Mouse (Mus musculus): ENCODE results near the gene Defb35. TPM values are rescaled to one million over a fixed set of nuclear protein-coding genes. Genes with fewer than 3 reads are reported as not detected.
"Not testable (repeated sequence)": the region's sequence is repeated elsewhere in the genome, so short reads cannot be mapped to it uniquely, and the experiment has no call there.

The Defb35 gene
- not detected in 2 replicates for polyA plus RNA-seq (2014; fragmentation: Nextera tagmentation; extraction: Ambion mirVana)

- H3K27me3 ChIP-seq (ENCODE audit: control insufficient read depth, insufficient read depth, low read length); H3K27ac ChIP-seq (ENCODE audit: low read depth, low read length); H3K4me3 ChIP-seq (ENCODE audit: low read depth, low read length); H3K4me2 ChIP-seq (ENCODE audit: low read depth, low read length); H3K9me3 ChIP-seq (ENCODE audit: control insufficient read depth, low read length); ATAC-seq (ENCODE audit: low read depth); H3K9ac ChIP-seq (replicated peaks; ENCODE audit: low read depth, low read length); H3K36me3 ChIP-seq (ENCODE audit: control insufficient read depth, insufficient read depth, low read length); H3K4me1 ChIP-seq (ENCODE audit: control insufficient read depth, insufficient read depth, low read length): not testable (repeated sequence)
- WGBS = 93% methylated on average over 4 of the region's 4 CpGs
Observed at GRCm38 (mm10) chr8:21938052-21938451, at the start of gene Defb35. Gene Defb35, plus strand, starts transcription at chr8:21938352.

GRCm38 (mm10) chr8:21906290-21906689 lies 31.9 kb upstream of the Defb35 start, which contains the start of gene Defb11:
Gene Defb11, minus strand, starts transcription at chr8:21906412.
- ATAC-seq (ENCODE audit: low read depth); H3K9ac ChIP-seq (replicated peaks; ENCODE audit: low read depth, low read length); H3K36me3 ChIP-seq (ENCODE audit: control insufficient read depth, insufficient read depth, low read length); H3K4me2 ChIP-seq (ENCODE audit: low read depth, low read length); H3K27me3 ChIP-seq (ENCODE audit: control insufficient read depth, insufficient read depth, low read length); H3K9me3 ChIP-seq (ENCODE audit: control insufficient read depth, low read length); H3K27ac ChIP-seq (ENCODE audit: low read depth, low read length); H3K4me1 ChIP-seq (ENCODE audit: control insufficient read depth, insufficient read depth, low read length); H3K4me3 ChIP-seq (ENCODE audit: low read depth, low read length): not testable (repeated sequence)

GRCm38 (mm10) chr8:21911931-21912330 lies 26.2 kb upstream of the Defb35 start:
- H3K27ac ChIP-seq (ENCODE audit: low read depth, low read length) = no peak overlapping the region
- no peak overlapping the region for H3K9ac ChIP-seq (replicated peaks; ENCODE audit: low read depth, low read length)
- WGBS = 10% methylated on average over 1 of the region's 1 CpGs
- no peaks in the 10 kb centered on the region for H3K4me1 ChIP-seq (ENCODE audit: control insufficient read depth, insufficient read depth, low read length)
- H3K4me3 ChIP-seq (ENCODE audit: low read depth, low read length) = no peak overlapping the region
- no peaks in the 10 kb centered on the region for H3K36me3 ChIP-seq (ENCODE audit: control insufficient read depth, insufficient read depth, low read length)
- H3K27me3 ChIP-seq (ENCODE audit: control insufficient read depth, insufficient read depth, low read length) = no peaks in the 10 kb centered on the region
- H3K4me2 ChIP-seq (ENCODE audit: low read depth, low read length) = no peak overlapping the region
- ATAC-seq (ENCODE audit: low read depth) = no peak
- H3K9me3 ChIP-seq (ENCODE audit: control insufficient read depth, low read length) = no peaks in the 10 kb centered on the region; the same call in 1 of the 2 replicates

GRCm38 (mm10) chr8:21912554-21912953 lies 25.6 kb upstream of the Defb35 start:
- H3K4me3 ChIP-seq (ENCODE audit: low read depth, low read length) = no peak overlapping the region
- WGBS = 13% methylated on average over 2 of the region's 2 CpGs

GRCm38 (mm10) chr8:21915625-21916024 lies 22.5 kb upstream of the Defb35 start:
- ATAC-seq (ENCODE audit: low read depth) = no peak
- H3K9me3 ChIP-seq (ENCODE audit: control insufficient read depth, low read length) = no peaks in the 10 kb centered on the region

More at GRCm38 (mm10) chr8:21912554-21912953, 25.6 kb upstream of the Defb35 start:
- Histone ChIP-seq H3K9me3 (ENCODE audit: control insufficient read depth, low read length) (no peaks in the 10 kb centered on the region), H3K36me3 (ENCODE audit: control insufficient read depth, insufficient read depth, low read length) (no peaks in the 10 kb centered on the region), H3K4me1 (ENCODE audit: control insufficient read depth, insufficient read depth, low read length) (no peaks in the 10 kb centered on the region), H3K27me3 (ENCODE audit: control insufficient read depth, insufficient read depth, low read length) (no peaks in the 10 kb centered on the region), H3K9ac (replicated peaks; ENCODE audit: low read depth, low read length) (no peak overlapping the region), H3K4me2 (ENCODE audit: low read depth, low read length) (no peak overlapping the region), H3K27ac (ENCODE audit: low read depth, low read length) (no peak overlapping the region)
- no peak for ATAC-seq (ENCODE audit: low read depth)

GRCm38 (mm10) chr8:21930754-21931153 lies 7.4 kb upstream of the Defb35 start:
- not testable (repeated sequence) for H3K4me2 ChIP-seq (ENCODE audit: low read depth, low read length); H3K27ac ChIP-seq (ENCODE audit: low read depth, low read length); H3K4me1 ChIP-seq (ENCODE audit: control insufficient read depth, insufficient read depth, low read length); ATAC-seq (ENCODE audit: low read depth); H3K4me3 ChIP-seq (ENCODE audit: low read depth, low read length); H3K36me3 ChIP-seq (ENCODE audit: control insufficient read depth, insufficient read depth, low read length); H3K9me3 ChIP-seq (ENCODE audit: control insufficient read depth, low read length); H3K9ac ChIP-seq (replicated peaks; ENCODE audit: low read depth, low read length); H3K27me3 ChIP-seq (ENCODE audit: control insufficient read depth, insufficient read depth, low read length)
- 84% methylated on average over 3 of the region's 3 CpGs for WGBS

More at GRCm38 (mm10) chr8:21915625-21916024, 22.5 kb upstream of the Defb35 start:
- no peaks in the 10 kb centered on the region for H3K4me1 ChIP-seq (ENCODE audit: control insufficient read depth, insufficient read depth, low read length)
- no peak overlapping the region for H3K27ac ChIP-seq (ENCODE audit: low read depth, low read length)
- H3K9ac ChIP-seq (replicated peaks; ENCODE audit: low read depth, low read length) = no peak overlapping the region
- H3K36me3 ChIP-seq (ENCODE audit: control insufficient read depth, insufficient read depth, low read length) = no peaks in the 10 kb centered on the region
- no peak overlapping the region for H3K4me2 ChIP-seq (ENCODE audit: low read depth, low read length)
- no peak overlapping the region for H3K4me3 ChIP-seq (ENCODE audit: low read depth, low read length)
- WGBS = 88% methylated on average over 3 of the region's 3 CpGs
- no peaks in the 10 kb centered on the region for H3K27me3 ChIP-seq (ENCODE audit: control insufficient read depth, insufficient read depth, low read length)

- Histone ChIP-seq H3K4me3 (ENCODE audit: low read depth, low read length) (no peak within 1 kb of the TSS), H3K27ac (ENCODE audit: low read depth, low read length) (no peak within 1 kb of the TSS), H3K9me3 (ENCODE audit: control insufficient read depth, low read length) (no peaks in the 10 kb centered on the region), H3K27me3 (ENCODE audit: control insufficient read depth, insufficient read depth, low read length) (no peaks in the 10 kb centered on the region), H3K36me3 (ENCODE audit: control insufficient read depth, insufficient read depth, low read length) (no peaks in the 10 kb centered on the region), H3K4me1 (ENCODE audit: control insufficient read depth, insufficient read depth, low read length) (no peaks in the 10 kb centered on the region), H3K9ac (replicated peaks; ENCODE audit: low read depth, low read length) (no peak within 1 kb of the TSS), H3K4me2 (ENCODE audit: low read depth, low read length) (no peak within 1 kb of the TSS)
- no peak for ATAC-seq (ENCODE audit: low read depth)
- 94% methylated on average over 6 of the region's 6 CpGs for WGBS
Observed at GRCm38 (mm10) chr8:21932610-21933009, 5.5 kb upstream of the Defb35 start, which contains the start of gene Defb15. Gene Defb15, minus strand, starts transcription at chr8:21932710.

GRCm38 (mm10) chr8:21946462-21946861 lies 8.3 kb downstream of the Defb35 start, which contains the start of gene Defb13:
Gene Defb13, plus strand, starts transcription at chr8:21946762.
- no peak within 1 kb of the TSS for H3K27ac ChIP-seq (ENCODE audit: low read depth, low read length)
- H3K36me3 ChIP-seq (ENCODE audit: control insufficient read depth, insufficient read depth, low read length) = no peaks in the 10 kb centered on the region
- no peaks in the 10 kb centered on the region for H3K9me3 ChIP-seq (ENCODE audit: control insufficient read depth, low read length)
- no peak within 1 kb of the TSS for H3K9ac ChIP-seq (replicated peaks; ENCODE audit: low read depth, low read length)
- ATAC-seq (ENCODE audit: low read depth) = no peak
- H3K27me3 ChIP-seq (ENCODE audit: control insufficient read depth, insufficient read depth, low read length) = no peaks in the 10 kb centered on the region
- no peak within 1 kb of the TSS for H3K4me3 ChIP-seq (ENCODE audit: low read depth, low read length)
- H3K4me1 ChIP-seq (ENCODE audit: control insufficient read depth, insufficient read depth, low read length) = no peaks in the 10 kb centered on the region
- H3K4me2 ChIP-seq (ENCODE audit: low read depth, low read length) = no peak within 1 kb of the TSS
- WGBS = 75% methylated on average over 6 of the region's 6 CpGs

GRCm38 (mm10) chr8:21947311-21948017 lies 9.3 kb downstream of the Defb35 start:
- no peaks in the 10 kb centered on the region for H3K9me3 ChIP-seq (ENCODE audit: control insufficient read depth, low read length)
- no peak overlapping the region for H3K4me2 ChIP-seq (ENCODE audit: low read depth, low read length)
- no peaks in the 10 kb centered on the region for H3K27me3 ChIP-seq (ENCODE audit: control insufficient read depth, insufficient read depth, low read length)
- 63% methylated on average over 9 of the region's 9 CpGs for WGBS
- no peak overlapping the region for H3K27ac ChIP-seq (ENCODE audit: low read depth, low read length)
- no peak overlapping the region for H3K4me3 ChIP-seq (ENCODE audit: low read depth, low read length)
- no peaks in the 10 kb centered on the region for H3K36me3 ChIP-seq (ENCODE audit: control insufficient read depth, insufficient read depth, low read length)
- H3K9ac ChIP-seq (replicated peaks; ENCODE audit: low read depth, low read length) = no peak overlapping the region
- no peaks in the 10 kb centered on the region for H3K4me1 ChIP-seq (ENCODE audit: control insufficient read depth, insufficient read depth, low read length)
- no peak for ATAC-seq (ENCODE audit: low read depth)

All from neural tube, embryonic 14.5 days (tissue).